Mouse (Mus musculus) megakaryocyte, embryonic 14.5 days (primary cell): Measurements from ENCODE around the gene Pik3c2b.

Experiments
- FLI1 ChIP-seq: IDR thresholded peaks from 2 replicates; pipeline ENCODE4 v1.6.1; 2012; ENCODE audit warnings: low read length, inconsistent platforms, mixed read lengths
- GATA1 ChIP-seq: IDR thresholded peaks from 3 replicates; pipeline ENCODE4 v1.6.1; 2012; ENCODE audit warnings: mixed read lengths, low read length, inconsistent platforms, borderline replicate concordance

DNA sequence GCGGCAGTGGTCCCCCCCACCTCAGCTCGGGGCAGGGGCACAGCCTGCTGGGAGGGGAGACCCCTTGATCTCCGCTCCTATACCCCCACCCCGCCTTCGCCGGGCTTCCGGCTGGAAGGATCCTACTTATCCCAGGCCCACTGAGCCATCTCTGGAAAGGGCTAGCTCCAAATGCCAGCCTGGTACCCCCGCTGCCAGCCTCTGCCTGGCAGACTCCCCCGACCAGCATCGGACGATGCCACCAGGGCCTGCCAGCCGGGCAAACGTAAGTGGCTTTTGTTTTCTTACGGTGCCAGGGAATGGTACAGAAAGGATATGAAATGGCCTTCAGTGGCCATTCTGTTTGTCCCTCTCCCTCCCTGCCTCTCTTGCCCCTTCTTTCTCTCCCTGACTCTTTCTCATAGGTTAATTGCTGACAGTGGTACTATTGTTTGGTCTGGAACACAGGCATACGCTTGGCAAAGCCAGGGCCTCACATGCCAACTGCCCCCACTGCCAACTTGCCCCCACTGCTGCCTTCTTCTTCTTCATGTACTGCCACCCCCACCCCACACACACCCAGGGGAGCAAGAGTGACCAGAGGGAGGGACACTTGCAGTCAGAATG is 23.3 kb downstream of the Pik3c2b start:
- no peak for TF ChIP-seq FLI1
- TF ChIP-seq GATA1, result no peak
